13 mouse cellular contexts compared by ENCODE assay signal in genomic region chr5:62339958-62340597, GRCm38 (mm10).
"Had no signal": no experiment of that assay in that cellular context is flagged by ENCODE, and none has a peak within 500 bp of the region (broad histone marks: within the 10 kb centered on the region; RNA-seq: fewer than 3 reads in every experiment).

No protein-coding gene starts in this region.

- H3K36me3 ChIP-seq: limb, embryonic 15.5 days; liver, embryonic 12.5 days; midbrain, embryonic 10.5 days; midbrain, embryonic 15.5 days; neural tube, embryonic 12.5 days had no signal

- H3K4me2 ChIP-seq: limb, embryonic 15.5 days; liver, embryonic 12.5 days; lung, embryonic 14.5 days; midbrain, embryonic 15.5 days; neural tube, embryonic 12.5 days had no signal

- ATAC-seq: liver, embryonic 12.5 days; midbrain, embryonic 15.5 days had no signal

- H3K4me3 ChIP-seq: layer of hippocampus, adult 2 months; limb, embryonic 15.5 days; liver, embryonic 12.5 days; midbrain, embryonic 10.5 days; midbrain, embryonic 15.5 days; neural tube, embryonic 12.5 days had no signal

- DNase-seq: kidney, adult 18-20 months; kidney, postnatal 10 days; kidney, postnatal 4 days; lung, embryonic 14.5 days; lung, postnatal 10 days; lung, postnatal 4 days; thymus, postnatal 4 days had no signal

- H3K27me3 ChIP-seq: limb, embryonic 15.5 days; liver, embryonic 12.5 days; midbrain, embryonic 15.5 days; neural tube, embryonic 12.5 days had no signal

- H3K9ac ChIP-seq: limb, embryonic 15.5 days; liver, embryonic 12.5 days; lung, embryonic 14.5 days; midbrain, embryonic 15.5 days; neural tube, embryonic 12.5 days had no signal

- H3K4me1 ChIP-seq: limb, embryonic 15.5 days; liver, embryonic 12.5 days; midbrain, embryonic 10.5 days; midbrain, embryonic 15.5 days; neural tube, embryonic 12.5 days had no signal

- H3K27ac ChIP-seq: layer of hippocampus, adult 2 months; limb, embryonic 15.5 days; liver, embryonic 12.5 days; midbrain, embryonic 10.5 days; midbrain, embryonic 15.5 days; neural tube, embryonic 12.5 days had no signal

- H3K9me3 ChIP-seq: limb, embryonic 15.5 days; liver, embryonic 12.5 days; midbrain, embryonic 10.5 days; midbrain, embryonic 15.5 days; neural tube, embryonic 12.5 days had no signal
